Mouse (Mus musculus): ENCODE data around the gene Ptpn23. TPM values are rescaled to one million over a fixed set of nuclear protein-coding genes. Genes with fewer than 3 reads are reported as not detected.

Gene Ptpn23
- polyA plus RNA-seq (2016; fragmentation: Nextera tagmentation; extraction: Ambion mirVana), result 19.3 and 22.3 TPM in 2 replicates

GRCm38 (mm10) chr9:110408099-110408773 lies at the start of gene Ptpn23:
Gene Ptpn23 (minus strand): TSS chr9:110408213.
- Histone ChIP-seq H3K27me3 (no peaks in the 10 kb centered on the region), H3K4me2 (replicated peaks) (peak within 1 kb of the TSS; percentile 94), H3K27ac (peak within 1 kb of the TSS; percentile 80), H3K9me3 (no peaks in the 10 kb centered on the region), H3K9ac (peak within 1 kb of the TSS; percentile 91), H3K4me1 (peaks cover 8% of the 10 kb centered on the region), H3K4me3 (peak within 1 kb of the TSS; percentile 92), H3K36me3 (no peaks in the 10 kb centered on the region)
- WGBS, result 1% methylated on average over 39 of the region's 39 CpGs
- ATAC-seq (ENCODE audit: insufficient number of reproducible peaks, insufficient read depth, low FRiP score, low TSS enrichment), result peak; percentile 94

GRCm38 (mm10) chr9:110452523-110452922 lies 44.5 kb upstream of the Ptpn23 start:
- Histone ChIP-seq H3K4me3 (no peak overlapping the region), H3K4me1 (peaks cover 4% of the 10 kb centered on the region), H3K9ac (no peak overlapping the region), H3K36me3 (peaks cover 9% of the 10 kb centered on the region; the same call in 1 of the 2 replicates), H3K27me3 (no peaks in the 10 kb centered on the region), H3K4me2 (replicated peaks) (no peak overlapping the region), H3K9me3 (no peaks in the 10 kb centered on the region), H3K27ac (no peak overlapping the region)
- ATAC-seq (ENCODE audit: insufficient number of reproducible peaks, insufficient read depth, low FRiP score, low TSS enrichment), result no peak
- WGBS, result 74% methylated on average over 3 of the region's 3 CpGs

- Histone ChIP-seq H3K9me3 (no peaks in the 10 kb centered on the region), H3K4me1 (peaks cover 4% of the 10 kb centered on the region), H3K4me3 (no peak overlapping the region), H3K27ac (0 out of 2 replicates have a peak overlapping the region, but pooled peaks have one; percentile 7), H3K9ac (no peak overlapping the region), H3K36me3 (peaks cover 12% of the 10 kb centered on the region; the same call in 1 of the 2 replicates), H3K4me2 (replicated peaks) (no peak overlapping the region; the same call in 1 of the 2 replicates), H3K27me3 (no peaks in the 10 kb centered on the region)
- peak; percentile 82 for ATAC-seq (ENCODE audit: insufficient number of reproducible peaks, insufficient read depth, low FRiP score, low TSS enrichment)
- 22% methylated on average over 11 of the region's 11 CpGs for WGBS
Observed at GRCm38 (mm10) chr9:110448857-110449617, 41.0 kb upstream of the Ptpn23 start.

- no peaks in the 10 kb centered on the region for H3K27me3 ChIP-seq
- peak; percentile 59; the same call in 1 of the 2 replicates for ATAC-seq (ENCODE audit: insufficient number of reproducible peaks, insufficient read depth, low FRiP score, low TSS enrichment)
Observed at GRCm38 (mm10) chr9:110448356-110448755, 40.3 kb upstream of the Ptpn23 start.

GRCm38 (mm10) chr9:110440559-110440958 lies 32.5 kb upstream of the Ptpn23 start:
- H3K4me3 ChIP-seq, result no peak overlapping the region
- ATAC-seq (ENCODE audit: insufficient number of reproducible peaks, insufficient read depth, low FRiP score, low TSS enrichment), result no peak
- H3K27ac ChIP-seq, result no peak overlapping the region
- H3K36me3 ChIP-seq, result peaks cover 19% of the 10 kb centered on the region
- no peaks in the 10 kb centered on the region for H3K9me3 ChIP-seq
- H3K27me3 ChIP-seq, result no peaks in the 10 kb centered on the region
- H3K9ac ChIP-seq, result no peak overlapping the region
- H3K4me2 ChIP-seq (replicated peaks), result no peak overlapping the region
- WGBS, result 90% methylated on average over 6 of the region's 6 CpGs
- H3K4me1 ChIP-seq, result no peaks in the 10 kb centered on the region

More at GRCm38 (mm10) chr9:110448356-110448755, 40.3 kb upstream of the Ptpn23 start:
- Histone ChIP-seq H3K27ac (no peak overlapping the region), H3K4me3 (no peak overlapping the region), H3K4me2 (replicated peaks) (no peak overlapping the region), H3K36me3 (peaks cover 12% of the 10 kb centered on the region; the same call in 1 of the 2 replicates), H3K9ac (no peak overlapping the region), H3K4me1 (peaks cover 4% of the 10 kb centered on the region), H3K9me3 (no peaks in the 10 kb centered on the region)
- WGBS, result 82% methylated on average over 15 of the region's 15 CpGs

GRCm38 (mm10) chr9:110440049-110440448 lies 32.0 kb upstream of the Ptpn23 start:
- no peak for ATAC-seq (ENCODE audit: insufficient number of reproducible peaks, insufficient read depth, low FRiP score, low TSS enrichment)
- H3K4me1 ChIP-seq, result no peaks in the 10 kb centered on the region
- peaks cover 24% of the 10 kb centered on the region for H3K36me3 ChIP-seq
- H3K9ac ChIP-seq, result no peak overlapping the region
- no peak overlapping the region for H3K4me3 ChIP-seq
- no peak overlapping the region for H3K4me2 ChIP-seq (replicated peaks)
- H3K27ac ChIP-seq, result no peak overlapping the region
- H3K9me3 ChIP-seq, result no peaks in the 10 kb centered on the region
- 54% methylated on average over 4 of the region's 5 CpGs for WGBS
- H3K27me3 ChIP-seq, result no peaks in the 10 kb centered on the region

- WGBS, result 93% methylated on average over 11 of the region's 11 CpGs
- Histone ChIP-seq H3K4me2 (replicated peaks) (no peak overlapping the region), H3K27ac (no peak overlapping the region), H3K27me3 (no peaks in the 10 kb centered on the region), H3K4me1 (no peaks in the 10 kb centered on the region), H3K9me3 (no peaks in the 10 kb centered on the region), H3K9ac (no peak overlapping the region), H3K36me3 (peaks cover 32% of the 10 kb centered on the region), H3K4me3 (no peak overlapping the region)
- ATAC-seq (ENCODE audit: insufficient number of reproducible peaks, insufficient read depth, low FRiP score, low TSS enrichment), result no peak
Observed at GRCm38 (mm10) chr9:110436041-110436440, 28.0 kb upstream of the Ptpn23 start.

- no peak overlapping the region for H3K27ac ChIP-seq
- no peak overlapping the region for H3K9ac ChIP-seq
- no peak overlapping the region for H3K4me2 ChIP-seq (replicated peaks)
- no peak overlapping the region for H3K4me3 ChIP-seq
- H3K4me1 ChIP-seq, result no peaks in the 10 kb centered on the region
- no peaks in the 10 kb centered on the region for H3K27me3 ChIP-seq
- WGBS, result 97% methylated on average over 2 of the region's 2 CpGs
- H3K9me3 ChIP-seq, result no peaks in the 10 kb centered on the region
- ATAC-seq (ENCODE audit: insufficient number of reproducible peaks, insufficient read depth, low FRiP score, low TSS enrichment), result no peak
- H3K36me3 ChIP-seq, result peaks cover 52% of the 10 kb centered on the region
Observed at GRCm38 (mm10) chr9:110433045-110433444, 25.0 kb upstream of the Ptpn23 start.

- 88% methylated on average over 8 of the region's 8 CpGs for WGBS
- no peaks in the 10 kb centered on the region for H3K9me3 ChIP-seq
- no peaks in the 10 kb centered on the region for H3K27me3 ChIP-seq
- ATAC-seq (ENCODE audit: insufficient number of reproducible peaks, insufficient read depth, low FRiP score, low TSS enrichment), result no peak
- H3K4me1 ChIP-seq, result no peaks in the 10 kb centered on the region
- peaks cover 53% of the 10 kb centered on the region for H3K36me3 ChIP-seq
- H3K27ac ChIP-seq, result no peak overlapping the region
- no peak overlapping the region for H3K9ac ChIP-seq
- no peak overlapping the region for H3K4me3 ChIP-seq
- H3K4me2 ChIP-seq (replicated peaks), result no peak overlapping the region
Observed at GRCm38 (mm10) chr9:110431241-110431640, 23.2 kb upstream of the Ptpn23 start.

- no peaks in the 10 kb centered on the region for H3K4me1 ChIP-seq
- H3K4me2 ChIP-seq (replicated peaks), result no peak within 1 kb of the TSS
- ATAC-seq (ENCODE audit: insufficient number of reproducible peaks, insufficient read depth, low FRiP score, low TSS enrichment), result no peak
- H3K36me3 ChIP-seq, result no peaks in the 10 kb centered on the region
- no peaks in the 10 kb centered on the region for H3K9me3 ChIP-seq
- H3K27ac ChIP-seq, result no peak within 1 kb of the TSS
- no peak within 1 kb of the TSS for H3K4me3 ChIP-seq
- no peaks in the 10 kb centered on the region for H3K27me3 ChIP-seq
- WGBS, result 90% methylated on average over 12 of the region's 12 CpGs
- no peak within 1 kb of the TSS for H3K9ac ChIP-seq
Observed at GRCm38 (mm10) chr9:110419511-110420112, 11.6 kb upstream of the Ptpn23 start, which contains the start of gene Ngp. Gene Ngp (plus strand): TSS chr9:110419747.

GRCm38 (mm10) chr9:110413785-110414184 lies 5.8 kb upstream of the Ptpn23 start:
- no peaks in the 10 kb centered on the region for H3K27me3 ChIP-seq
- H3K36me3 ChIP-seq, result no peaks in the 10 kb centered on the region
- ATAC-seq (ENCODE audit: insufficient number of reproducible peaks, insufficient read depth, low FRiP score, low TSS enrichment), result no peak
- no peak overlapping the region for H3K4me3 ChIP-seq
- 53% methylated on average over 9 of the region's 9 CpGs for WGBS
- no peaks in the 10 kb centered on the region for H3K9me3 ChIP-seq
- no peaks in the 10 kb centered on the region for H3K4me1 ChIP-seq
- H3K4me2 ChIP-seq (replicated peaks), result no peak overlapping the region
- H3K9ac ChIP-seq, result no peak overlapping the region
- no peak overlapping the region for H3K27ac ChIP-seq

Data from embryonic facial prominence, embryonic 12.5 days (tissue).